Mouse (Mus musculus) liver, adult 2 months (tissue): ENCODE results near the gene Nos1ap.

Experiments
- CTCF ChIP-seq: fragments of 200-500 bp; IDR thresholded peaks from 2 replicates; pipeline ENCODE4 v1.5.1; 2011; ENCODE audit warnings: low read depth, low read length, control low read depth
- POLR2A ChIP-seq: fragments of 200-500 bp; IDR thresholded peaks from 2 replicates; pipeline ENCODE4 v1.6.1; 2011; ENCODE audit warnings: low read length, control low read depth; ENCODE audit not compliant: insufficient read depth; ENCODE audit errors: extremely low read depth

DNA sequence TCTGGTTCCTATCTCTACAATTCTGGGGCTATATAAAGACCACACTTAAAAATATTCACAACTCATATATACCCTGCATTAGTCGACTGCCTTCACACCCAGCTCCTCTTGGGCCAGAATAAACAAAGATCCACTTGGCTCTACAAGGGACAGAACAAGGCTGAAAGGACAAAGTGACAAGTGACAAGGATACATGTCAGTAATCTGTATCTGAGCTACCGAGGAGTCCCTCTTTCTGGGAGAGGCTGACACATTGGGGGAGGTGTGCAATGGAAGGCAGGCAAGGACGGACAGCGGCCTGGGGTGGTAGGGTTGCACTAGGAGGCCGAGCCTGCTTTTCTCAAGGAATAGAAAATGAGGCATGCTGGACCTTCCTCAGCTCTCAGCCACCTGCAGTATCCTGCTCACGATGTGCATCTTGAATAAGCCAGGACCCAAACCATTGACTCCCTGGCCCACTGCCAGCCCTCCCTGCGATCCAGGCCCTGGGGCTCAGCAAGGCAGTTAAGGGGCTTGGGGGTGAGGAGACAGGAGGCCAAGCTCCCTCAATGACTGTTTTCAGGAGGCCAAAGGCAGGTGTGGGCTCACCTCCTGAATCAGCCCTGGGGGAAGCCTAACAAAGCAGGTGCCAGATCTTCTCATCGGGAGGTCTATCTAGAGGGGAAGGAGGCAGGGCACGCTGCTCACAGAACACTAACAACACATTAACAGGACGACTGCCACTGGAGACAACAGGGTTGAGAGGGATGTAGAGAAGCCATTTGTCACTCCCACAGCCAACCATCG lies 87.0 kb downstream of the Nos1ap start:
- no peak for TF ChIP-seq CTCF
- TF ChIP-seq POLR2A = no peak
